Mouse (Mus musculus): ENCODE results near the gene Pcdh15.
A peak's percentile ranks its signal among the peaks of the same experiment; 100 is the strongest.

Pcdh15 gene

GRCm38 (mm10) chr10:74569603-74570002 lies 1470.5 kb downstream of the Pcdh15 start:
- DNase-seq (ENCODE audit: low read depth, low spot score), result no peak

DNA sequence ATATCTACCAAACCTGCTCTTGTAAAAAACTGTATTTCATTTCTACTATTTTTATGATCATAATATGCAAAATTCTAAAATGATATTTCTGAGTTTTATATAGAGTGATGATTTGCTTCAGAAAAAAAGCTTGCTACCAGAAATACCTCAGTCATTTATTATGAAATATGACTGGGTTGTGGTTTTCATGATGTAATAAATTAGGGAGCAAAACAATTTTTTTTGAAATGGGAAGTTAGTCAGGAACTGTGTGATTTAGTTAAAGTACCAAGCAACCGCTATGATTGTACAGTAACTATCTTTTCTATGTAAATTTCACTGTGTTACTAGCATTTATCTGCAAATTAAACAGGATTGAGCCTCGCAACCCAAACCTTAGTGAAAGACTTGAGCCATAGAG lies 1480.8 kb downstream of the Pcdh15 start:
- no peak for DNase-seq (ENCODE audit: low read depth, low spot score)

- no peak for DNase-seq (ENCODE audit: low read depth, low spot score)
Measured at GRCm38 (mm10) chr10:74591799-74592198, 1492.7 kb downstream of the Pcdh15 start.

GRCm38 (mm10) chr10:74607683-74608082 lies 1508.5 kb downstream of the Pcdh15 start:
- no peak for DNase-seq (ENCODE audit: low read depth, low spot score)

GRCm38 (mm10) chr10:74621837-74622236 lies 1522.7 kb downstream of the Pcdh15 start:
- no peak for DNase-seq (ENCODE audit: low read depth, low spot score)

DNA sequence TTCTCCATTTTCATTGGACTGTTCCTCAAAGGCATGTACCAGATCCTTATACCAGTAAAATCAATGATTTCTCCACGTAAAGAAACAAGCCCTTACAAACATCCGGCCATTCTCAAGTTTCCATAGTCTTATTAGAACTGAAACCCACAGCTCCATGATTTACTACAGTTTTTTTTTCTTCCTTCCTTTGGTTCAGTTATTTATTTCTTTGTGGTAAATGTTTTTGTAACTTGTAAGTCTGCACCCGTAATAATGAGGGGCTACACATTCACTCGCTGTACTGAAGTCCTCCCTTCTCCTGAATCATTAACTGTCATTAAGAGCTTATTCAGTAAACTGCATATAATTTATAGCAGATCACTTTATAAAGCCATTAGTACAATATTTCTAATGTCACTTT lies 1526.6 kb downstream of the Pcdh15 start:
- DNase-seq (ENCODE audit: low read depth, low spot score), result no peak

DNA sequence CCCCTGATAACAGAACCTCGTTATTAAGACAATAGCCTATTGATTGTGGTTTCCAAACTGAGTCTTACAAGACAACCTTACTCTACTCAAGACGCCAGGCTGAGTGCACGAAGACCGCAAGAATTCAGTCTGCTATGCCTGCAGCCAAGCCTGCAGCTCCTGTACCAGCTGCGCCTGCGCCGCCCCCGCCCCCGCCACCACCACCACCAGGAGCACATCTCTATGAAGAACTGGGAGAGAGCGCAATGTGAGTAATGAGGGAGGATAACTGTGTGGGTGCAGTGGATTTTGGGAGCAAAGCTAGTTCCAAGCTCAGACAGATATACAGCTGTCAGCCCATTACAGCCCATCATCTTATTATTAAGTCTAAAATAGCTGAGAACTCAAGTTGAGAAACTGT lies 1527.5 kb downstream of the Pcdh15 start:
- DNase-seq (ENCODE audit: low read depth, low spot score), result no peak

DNA sequence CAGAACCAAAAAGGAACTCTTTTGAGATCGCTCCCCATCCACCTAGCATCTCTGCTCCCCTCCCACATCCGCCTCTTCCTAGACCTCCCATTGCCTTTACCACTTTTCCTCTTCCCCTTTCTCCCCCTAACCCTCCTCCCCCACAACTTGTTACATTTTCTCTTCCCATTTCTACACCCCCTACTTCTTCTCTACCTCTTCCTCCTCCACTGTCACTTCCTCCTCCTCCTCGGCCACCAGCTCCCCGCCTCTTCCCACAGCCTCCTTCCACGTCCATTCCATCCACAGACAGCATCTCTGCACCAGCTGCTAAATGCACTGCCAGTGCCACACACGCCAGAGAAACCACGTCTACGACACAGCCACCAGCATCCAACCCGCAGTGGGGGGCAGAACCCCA lies 1532.2 kb downstream of the Pcdh15 start:
- DNase-seq (ENCODE audit: low read depth, low spot score), result no peak

GRCm38 (mm10) chr10:74637040-74637439 lies 1537.9 kb downstream of the Pcdh15 start:
- DNase-seq (ENCODE audit: low read depth, low spot score), result no peak

DNA sequence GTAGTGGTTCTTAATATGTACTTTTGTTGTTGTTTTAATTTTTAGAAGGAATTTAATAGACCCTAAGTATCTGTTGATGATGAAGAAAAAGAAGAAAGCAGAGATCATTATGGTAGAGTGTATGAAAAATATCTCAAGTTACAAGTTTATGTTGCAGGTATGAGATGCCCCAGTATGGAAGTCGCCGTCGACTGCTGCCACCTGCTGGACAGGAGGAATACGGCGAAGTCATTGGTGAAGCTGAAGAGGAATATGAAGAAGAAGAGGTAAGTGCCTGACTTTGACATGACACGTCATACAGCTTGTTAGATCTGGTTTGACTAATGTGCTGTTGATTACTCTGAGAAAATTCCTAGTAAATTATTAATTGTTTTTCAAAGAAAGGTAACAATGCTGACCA lies 1543.0 kb downstream of the Pcdh15 start:
- peak; percentile 25 for DNase-seq (ENCODE audit: low read depth, low spot score)

- DNase-seq (ENCODE audit: low read depth, low spot score), result no peak
Measured at GRCm38 (mm10) chr10:74663171-74663570, 1564.0 kb downstream of the Pcdh15 start.

- no peak for DNase-seq (ENCODE audit: low read depth, low spot score)
Measured at GRCm38 (mm10) chr10:74680016-74680491, 1580.9 kb downstream of the Pcdh15 start.

- no peak for DNase-seq (ENCODE audit: low read depth, low spot score)
Measured at GRCm38 (mm10) chr10:74680559-74680958, 1581.4 kb downstream of the Pcdh15 start.

Measured in CD4-positive, CD25-positive, alpha-beta regulatory T cell, adult 2 months (primary cell).